Comparison of ENCODE assay signal across 11 mouse cellular contexts in the genomic region with DNA sequence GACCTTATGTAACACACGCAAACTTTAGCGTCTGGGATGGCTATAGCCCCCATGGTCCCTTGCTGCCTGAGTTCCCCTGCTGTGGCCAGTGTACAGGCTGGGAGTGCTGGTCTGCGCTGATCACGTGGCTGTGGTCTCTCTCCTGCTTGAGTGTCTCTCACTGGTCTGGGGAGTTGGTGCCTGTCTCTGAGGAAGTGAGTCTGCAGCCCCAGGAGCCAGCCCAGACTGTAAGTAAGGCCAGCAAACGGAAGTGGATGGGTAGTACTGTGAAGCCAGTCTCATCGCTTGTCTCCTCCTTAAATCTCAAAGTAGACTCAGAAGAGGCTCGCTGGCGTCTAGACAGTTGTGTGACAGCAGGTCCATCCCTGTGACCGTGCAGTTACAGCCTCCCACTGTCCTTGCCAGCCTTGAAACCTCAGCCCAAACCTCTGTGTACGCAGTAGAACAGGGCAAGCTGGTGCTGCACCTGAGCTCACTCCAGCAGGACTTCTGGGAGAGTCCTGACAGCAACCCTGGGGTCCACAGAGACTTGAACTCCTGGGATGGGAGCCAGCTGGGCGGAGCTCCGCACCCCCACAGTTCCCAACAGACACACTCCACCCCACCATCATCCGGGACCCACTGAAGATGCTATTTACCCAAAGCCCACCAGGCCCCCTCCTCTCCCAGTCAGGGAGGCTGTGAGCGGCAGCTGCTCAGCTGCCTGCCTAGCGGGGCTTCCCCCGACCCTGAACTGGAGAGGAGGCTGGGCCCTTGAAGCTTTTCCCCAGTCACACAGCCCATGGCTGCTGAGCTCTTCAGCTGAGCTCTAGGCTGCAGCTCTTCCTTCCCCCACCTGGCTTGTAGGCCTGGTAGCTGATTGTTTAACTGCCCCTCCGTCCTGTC. TPM values are rescaled to one million over a fixed set of nuclear protein-coding genes. Genes with fewer than 3 reads are reported as not detected.
DNase-seq lines count a peak whose midpoint lies in the region; ATAC-seq and TF ChIP-seq lines count a peak whose summit lies in the region.
"Had no signal": no experiment of that assay in that cellular context is flagged by ENCODE, and none has a peak within 500 bp of the region (broad histone marks: within the 10 kb centered on the region; RNA-seq: fewer than 3 reads in every experiment).

No protein-coding gene starts in this region.

- peak overlapping the region; percentile 15; the same call in 1 of the 2 replicates for H3K27ac ChIP-seq in lung, embryonic 15.5 days
- H3K27ac ChIP-seq in hindbrain, embryonic 13.5 days: peak overlapping the region; percentile 70
- H3K27ac ChIP-seq in neural tube, embryonic 12.5 days: 0 out of 2 replicates have a peak overlapping the region, but pooled peaks have one; percentile 23
- H3K27ac ChIP-seq: liver, embryonic 15.5 days had no signal

- 56% methylated on average over 17 of the region's 17 CpGs for WGBS in lung, embryonic 15.5 days
- 70% methylated on average over 17 of the region's 17 CpGs for WGBS in lung, adult 2 months
- WGBS in hindbrain, embryonic 13.5 days: 61% methylated on average over 17 of the region's 17 CpGs
- WGBS in neural tube, embryonic 12.5 days: 63% methylated on average over 17 of the region's 17 CpGs

- ATAC-seq in lung, embryonic 15.5 days (ENCODE audit: borderline replicate concordance, extremely low read depth, low FRiP score, low TSS enrichment): no peak
- peak; percentile 27; the same call in 1 of the 2 replicates for ATAC-seq in hindbrain, embryonic 13.5 days (ENCODE audit: low FRiP score)
- no peak for ATAC-seq in neural tube, embryonic 12.5 days (ENCODE audit: low FRiP score, low read depth)

- H3K36me3 ChIP-seq in lung, embryonic 15.5 days: peaks cover 15% of the 10 kb centered on the region
- H3K36me3 ChIP-seq in hindbrain, embryonic 13.5 days: peaks cover 9% of the 10 kb centered on the region; the same call in 1 of the 2 replicates
- peaks cover 6% of the 10 kb centered on the region for H3K36me3 ChIP-seq in neural tube, embryonic 12.5 days

- no peaks in the 10 kb centered on the region for H3K27me3 ChIP-seq in lung, embryonic 15.5 days
- H3K27me3 ChIP-seq in hindbrain, embryonic 13.5 days: no peaks in the 10 kb centered on the region
- no peaks in the 10 kb centered on the region for H3K27me3 ChIP-seq in neural tube, embryonic 12.5 days (replicated peaks)
- H3K27me3 ChIP-seq: liver, embryonic 15.5 days had no signal

- TF ChIP-seq CTCF in lung, adult 2 months (IDR thresholded peaks at IDR 0.05; ENCODE audit: insufficient read depth, low read length): no peak

- H3K4me3 ChIP-seq in lung, embryonic 15.5 days: no peak overlapping the region
- H3K4me3 ChIP-seq in lung, adult 2 months (replicated peaks; ENCODE audit: extremely low read depth, low read depth, low read length): no peak overlapping the region
- H3K4me3 ChIP-seq in hindbrain, embryonic 13.5 days: no peak overlapping the region
- H3K4me3 ChIP-seq in neural tube, embryonic 12.5 days: no peak overlapping the region
- H3K4me3 ChIP-seq: liver, embryonic 15.5 days had no signal

- peak; percentile 98 for DNase-seq in heart, adult 11 months
- no peak for DNase-seq in heart, adult 8-10 months (ENCODE audit: low spot score)
- no peak for DNase-seq in lung, adult 2 months
- DNase-seq in kidney, adult 18-20 months: no peak
- DNase-seq in testis, postnatal 10 days (ENCODE audit: low spot score): no peak
- DNase-seq: B cell, adult 2 months; embryo, embryonic 11 days had no signal

- peaks cover 34% of the 10 kb centered on the region for H3K4me1 ChIP-seq in lung, embryonic 15.5 days
- no peaks in the 10 kb centered on the region for H3K4me1 ChIP-seq in lung, adult 2 months (ENCODE audit: control insufficient read depth, insufficient read depth, low read length)
- peaks cover 24% of the 10 kb centered on the region for H3K4me1 ChIP-seq in hindbrain, embryonic 13.5 days (replicated peaks)
- peaks cover 13% of the 10 kb centered on the region for H3K4me1 ChIP-seq in neural tube, embryonic 12.5 days

- H3K4me2 ChIP-seq in lung, embryonic 15.5 days: no peak overlapping the region
- H3K4me2 ChIP-seq in hindbrain, embryonic 13.5 days: no peak overlapping the region
- H3K4me2 ChIP-seq in neural tube, embryonic 12.5 days (replicated peaks): no peak overlapping the region
- H3K4me2 ChIP-seq: liver, embryonic 15.5 days had no signal

- H3K9me3 ChIP-seq in lung, embryonic 15.5 days: no peaks in the 10 kb centered on the region; the same call in 1 of the 2 replicates
- H3K9me3 ChIP-seq in hindbrain, embryonic 13.5 days: no peaks in the 10 kb centered on the region
- H3K9me3 ChIP-seq in neural tube, embryonic 12.5 days: no peaks in the 10 kb centered on the region
- H3K9me3 ChIP-seq: liver, embryonic 15.5 days had no signal

- no peak overlapping the region; the same call in 1 of the 2 replicates for H3K9ac ChIP-seq in lung, embryonic 15.5 days
- 0 out of 2 replicates have a peak overlapping the region, but pooled peaks have one; percentile 55 for H3K9ac ChIP-seq in hindbrain, embryonic 13.5 days
- H3K9ac ChIP-seq in neural tube, embryonic 12.5 days: no peak overlapping the region
- H3K9ac ChIP-seq: liver, embryonic 15.5 days had no signal

- no peak for TF ChIP-seq POLR2A in lung, adult 2 months (IDR thresholded peaks at IDR 0.05; ENCODE audit: borderline replicate concordance, extremely low read depth, low read depth, low read length)

RNA-seq across cellular contexts. Expression of a gene that starts 18.6 kb away (rescaled TPM):
- total RNA-seq in heart, adult 8-10 months (2022): 10 to 100 TPM in 3 of 4 experiments, 1 to 10 TPM in 1; 9.2 to 15.2 (median 12.3) TPM
- polyA plus RNA-seq in lung, embryonic 15.5 days (2015; fragmentation: Nextera tagmentation; extraction: Ambion mirVana): 32.8 and 33.3 TPM in 2 replicates
- 18.2 and 21.7 TPM in 2 replicates for polyA plus RNA-seq in lung, adult 2 months (2012; rRNA removed)
- polyA plus RNA-seq in hindbrain, embryonic 13.5 days (2015; fragmentation: Nextera tagmentation; extraction: Ambion mirVana): 21.9 and 24.2 TPM in 2 replicates
- polyA plus RNA-seq in neural tube, embryonic 12.5 days (2016; fragmentation: Nextera tagmentation; extraction: Ambion mirVana): 31.0 and 31.2 TPM in 2 replicates

RNA-seq across cellular contexts. Expression of a gene that starts 33.6 kb away (rescaled TPM):
- total RNA-seq in heart, adult 8-10 months (2022): 100 to 1,000 TPM; 377 to 423 (median 382) TPM
- 606 and 658 TPM in 2 replicates for polyA plus RNA-seq in lung, embryonic 15.5 days (2015; fragmentation: Nextera tagmentation; extraction: Ambion mirVana)
- polyA plus RNA-seq in lung, adult 2 months (2012; rRNA removed): 1,664 and 1,938 TPM in 2 replicates
- 336 and 366 TPM in 2 replicates for polyA plus RNA-seq in hindbrain, embryonic 13.5 days (2015; fragmentation: Nextera tagmentation; extraction: Ambion mirVana)
- polyA plus RNA-seq in neural tube, embryonic 12.5 days (2016; fragmentation: Nextera tagmentation; extraction: Ambion mirVana): 341 and 353 TPM in 2 replicates

RNA-seq across cellular contexts. Expression of a gene that starts 55.9 kb away (rescaled TPM):
- total RNA-seq in heart, adult 8-10 months (2022): 10 to 100 TPM in 3 of 4 experiments, 1 to 10 TPM in 1; 8.4 to 15.6 (median 11.7) TPM
- polyA plus RNA-seq in lung, embryonic 15.5 days (2015; fragmentation: Nextera tagmentation; extraction: Ambion mirVana): 10.9 and 11.5 TPM in 2 replicates
- polyA plus RNA-seq in lung, adult 2 months (2012; rRNA removed): 28.1 and 30.7 TPM in 2 replicates
- 1.8 and 2.0 TPM in 2 replicates for polyA plus RNA-seq in hindbrain, embryonic 13.5 days (2015; fragmentation: Nextera tagmentation; extraction: Ambion mirVana)
- 3.5 and 4.8 TPM in 2 replicates for polyA plus RNA-seq in neural tube, embryonic 12.5 days (2016; fragmentation: Nextera tagmentation; extraction: Ambion mirVana)

Comparison
In these comparisons a context has a peak if more than half of its experiments do, and no peak if none do; other contexts are left out.
1. H3K27ac ChIP-seq: peak in every context shown above with its lines; median percentile 70 in hindbrain, embryonic 13.5 days; 23 in neural tube, embryonic 12.5 days; 15 in lung, embryonic 15.5 days.